Comparison of ENCODE assay signal across 24 mouse cellular contexts in the genomic region with DNA sequence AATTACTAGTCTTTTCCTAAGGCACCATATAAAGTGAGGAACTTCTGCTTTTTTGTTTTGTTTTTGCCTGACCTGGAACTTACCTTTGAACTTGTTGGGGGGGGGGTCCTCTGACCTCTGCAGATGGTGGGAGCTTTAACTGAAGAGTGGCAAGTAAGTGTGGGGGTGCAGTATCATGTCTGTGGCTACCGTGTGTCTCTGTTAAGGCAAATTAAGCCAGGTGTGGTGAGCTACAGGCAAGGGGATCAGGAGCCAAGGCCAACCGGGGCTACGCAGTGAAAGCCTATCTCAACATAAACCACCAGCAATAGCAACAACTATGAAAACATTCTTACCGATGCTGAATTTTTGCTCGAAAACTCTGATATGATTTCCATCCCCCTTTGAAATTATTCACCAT. TPM values are rescaled to one million over a fixed set of nuclear protein-coding genes. Genes with fewer than 3 reads are reported as not detected.
DNase-seq lines count a peak whose midpoint lies in the region; ATAC-seq and TF ChIP-seq lines count a peak whose summit lies in the region.
"Had no signal": no experiment of that assay in that cellular context is flagged by ENCODE, and none has a peak within 500 bp of the region (broad histone marks: within the 10 kb centered on the region; RNA-seq: fewer than 3 reads in every experiment).

No protein-coding gene starts in this region.

- no peak overlapping the region for H3K4me3 ChIP-seq in hindbrain, embryonic 11.5 days (ENCODE audit: low read depth, low read length)
- H3K4me3 ChIP-seq in hindbrain, postnatal 0 days (ENCODE audit: low read length): no peak overlapping the region
- no peak overlapping the region for H3K4me3 ChIP-seq in spleen, adult 2 months (ENCODE audit: extremely low read depth, insufficient read depth, insufficient read length)
- no peak overlapping the region for H3K4me3 ChIP-seq in embryonic facial prominence, embryonic 12.5 days
- no peak overlapping the region for H3K4me3 ChIP-seq in limb, embryonic 13.5 days
- H3K4me3 ChIP-seq: forebrain, embryonic 10.5 days; forebrain, embryonic 15.5 days; heart, embryonic 12.5 days; intestine, embryonic 15.5 days; layer of hippocampus, adult 2 months; limb, embryonic 15.5 days; midbrain, embryonic 12.5 days; neural tube, embryonic 13.5 days had no signal

- H3K27me3 ChIP-seq in hindbrain, embryonic 11.5 days (ENCODE audit: control insufficient read depth, insufficient read depth, low read length): peaks cover 2% of the 10 kb centered on the region; the same call in 1 of the 2 replicates
- H3K27me3 ChIP-seq in hindbrain, postnatal 0 days (ENCODE audit: insufficient read depth, low read length): no peaks in the 10 kb centered on the region
- no peaks in the 10 kb centered on the region for H3K27me3 ChIP-seq in spleen, adult 2 months (ENCODE audit: control insufficient read depth, insufficient read depth, low read length)
- no peaks in the 10 kb centered on the region for H3K27me3 ChIP-seq in embryonic facial prominence, embryonic 12.5 days
- H3K27me3 ChIP-seq in limb, embryonic 13.5 days: no peaks in the 10 kb centered on the region
- H3K27me3 ChIP-seq: heart, embryonic 12.5 days; intestine, embryonic 15.5 days; limb, embryonic 15.5 days had no signal

- WGBS in hindbrain, embryonic 11.5 days: 73% methylated on average over 5 of the region's 5 CpGs
- 67% methylated on average over 5 of the region's 5 CpGs for WGBS in hindbrain, postnatal 0 days
- 41% methylated on average over 5 of the region's 5 CpGs for WGBS in spleen, adult 2 months
- 40% methylated on average over 5 of the region's 5 CpGs for WGBS in embryonic facial prominence, embryonic 12.5 days
- 45% methylated on average over 5 of the region's 5 CpGs for WGBS in limb, embryonic 13.5 days

- H3K9ac ChIP-seq in hindbrain, embryonic 11.5 days (ENCODE audit: low read depth, low read length): no peak overlapping the region
- no peak overlapping the region for H3K9ac ChIP-seq in hindbrain, postnatal 0 days (replicated peaks; ENCODE audit: low read length)
- H3K9ac ChIP-seq in embryonic facial prominence, embryonic 12.5 days: no peak overlapping the region
- no peak overlapping the region for H3K9ac ChIP-seq in limb, embryonic 13.5 days
- H3K9ac ChIP-seq: forebrain, embryonic 15.5 days; heart, embryonic 12.5 days; intestine, embryonic 15.5 days; limb, embryonic 15.5 days; liver, embryonic 14.5 days; lung, embryonic 14.5 days; midbrain, embryonic 12.5 days; neural tube, embryonic 13.5 days had no signal

- H3K36me3 ChIP-seq in hindbrain, embryonic 11.5 days (ENCODE audit: control insufficient read depth, insufficient read depth, low read length): no peaks in the 10 kb centered on the region
- H3K36me3 ChIP-seq in hindbrain, postnatal 0 days (ENCODE audit: insufficient read depth, low read length): no peaks in the 10 kb centered on the region
- no peaks in the 10 kb centered on the region for H3K36me3 ChIP-seq in spleen, adult 2 months (ENCODE audit: control insufficient read depth, insufficient read depth, low read length)
- no peaks in the 10 kb centered on the region for H3K36me3 ChIP-seq in embryonic facial prominence, embryonic 12.5 days
- H3K36me3 ChIP-seq in limb, embryonic 13.5 days: no peaks in the 10 kb centered on the region
- H3K36me3 ChIP-seq: forebrain, embryonic 10.5 days; forebrain, embryonic 15.5 days; heart, embryonic 12.5 days; intestine, embryonic 15.5 days; limb, embryonic 15.5 days; midbrain, embryonic 12.5 days; neural tube, embryonic 13.5 days had no signal

- no peaks in the 10 kb centered on the region for H3K9me3 ChIP-seq in hindbrain, embryonic 11.5 days (ENCODE audit: control insufficient read depth, low read length)
- no peaks in the 10 kb centered on the region for H3K9me3 ChIP-seq in hindbrain, postnatal 0 days (ENCODE audit: low read length)
- H3K9me3 ChIP-seq in embryonic facial prominence, embryonic 12.5 days: no peaks in the 10 kb centered on the region
- H3K9me3 ChIP-seq in limb, embryonic 13.5 days: no peaks in the 10 kb centered on the region
- H3K9me3 ChIP-seq: forebrain, embryonic 10.5 days; forebrain, embryonic 15.5 days; heart, embryonic 12.5 days; intestine, embryonic 15.5 days; limb, embryonic 15.5 days; midbrain, embryonic 12.5 days; neural tube, embryonic 13.5 days had no signal

- DNase-seq in hindbrain, embryonic 11.5 days (ENCODE audit: low spot score): no peak
- no peak for DNase-seq in hindbrain, postnatal 0 days (ENCODE audit: low spot score)
- no peak for DNase-seq in spleen, adult 2 months (ENCODE audit: low read depth in 1 of 2, low spot score in 2 of 2)
- no peak for DNase-seq in spleen, postnatal 10 days (ENCODE audit: low spot score in 2 of 2)
- DNase-seq in adrenal gland, adult 8-10 months: no peak
- no peak for DNase-seq in retina, embryonic 14.5 days (ENCODE audit: low spot score)
- DNase-seq: cerebellum, adult 8-10 months; cerebellum, postnatal 25 days; heart, postnatal 4 days; right cerebral cortex, postnatal 14 days; thymus, adult 18-20 months; thymus, postnatal 4 days had no signal

- H3K27ac ChIP-seq in hindbrain, embryonic 11.5 days (ENCODE audit: low read depth, low read length): peak overlapping the region; percentile 19; the same call in 1 of the 2 replicates
- H3K27ac ChIP-seq in hindbrain, postnatal 0 days: no peak overlapping the region
- peak overlapping the region; percentile 79 for H3K27ac ChIP-seq in spleen, adult 2 months (ENCODE audit: insufficient read depth, low read length)
- H3K27ac ChIP-seq in embryonic facial prominence, embryonic 12.5 days: 0 out of 2 replicates have a peak overlapping the region, but pooled peaks have one; percentile 30
- 0 out of 2 replicates have a peak overlapping the region, but pooled peaks have one; percentile 6 for H3K27ac ChIP-seq in limb, embryonic 13.5 days
- H3K27ac ChIP-seq: forebrain, embryonic 15.5 days; intestine, embryonic 15.5 days; layer of hippocampus, adult 2 months; liver, embryonic 14.5 days had no signal

- ATAC-seq in hindbrain, embryonic 11.5 days (ENCODE audit: low FRiP score): no peak
- ATAC-seq in hindbrain, postnatal 0 days: no peak
- no peak for ATAC-seq in embryonic facial prominence, embryonic 12.5 days (ENCODE audit: insufficient number of reproducible peaks, insufficient read depth, low FRiP score, low TSS enrichment)
- no peak for ATAC-seq in limb, embryonic 13.5 days (ENCODE audit: low FRiP score, low read depth)
- ATAC-seq: forebrain, embryonic 15.5 days; intestine, embryonic 15.5 days had no signal

- no peak for TF ChIP-seq POLR2A in spleen, adult 2 months (IDR thresholded peaks at IDR 0.05; ENCODE audit: low read depth, low read length)

- H3K4me1 ChIP-seq in hindbrain, embryonic 11.5 days (replicated peaks; ENCODE audit: control insufficient read depth, insufficient read depth, low read length): peaks cover 2% of the 10 kb centered on the region; the same call in 1 of the 2 replicates
- peaks cover 13% of the 10 kb centered on the region for H3K4me1 ChIP-seq in hindbrain, postnatal 0 days (ENCODE audit: insufficient read depth, low read length)
- H3K4me1 ChIP-seq in spleen, adult 2 months (ENCODE audit: control insufficient read depth, insufficient read depth, insufficient read length): peaks cover 7% of the 10 kb centered on the region; the same call in 1 of the 2 replicates
- peaks cover 17% of the 10 kb centered on the region for H3K4me1 ChIP-seq in embryonic facial prominence, embryonic 12.5 days
- peaks cover 41% of the 10 kb centered on the region for H3K4me1 ChIP-seq in limb, embryonic 13.5 days

- no peak overlapping the region for H3K4me2 ChIP-seq in hindbrain, embryonic 11.5 days (replicated peaks; ENCODE audit: low read depth, low read length)
- H3K4me2 ChIP-seq in hindbrain, postnatal 0 days (ENCODE audit: low read depth, low read length): no peak overlapping the region
- no peak overlapping the region for H3K4me2 ChIP-seq in embryonic facial prominence, embryonic 12.5 days (replicated peaks)
- no peak overlapping the region for H3K4me2 ChIP-seq in limb, embryonic 13.5 days (replicated peaks)
- H3K4me2 ChIP-seq: forebrain, embryonic 15.5 days; heart, embryonic 12.5 days; intestine, embryonic 15.5 days had no signal

- no peak for TF ChIP-seq CTCF in hindbrain, postnatal 0 days (IDR thresholded peaks at IDR 0.05; ENCODE audit: low read depth)
- TF ChIP-seq CTCF in spleen, adult 2 months (IDR thresholded peaks at IDR 0.05; ENCODE audit: extremely low read depth, insufficient read depth, insufficient read length, insufficient replicate concordance): no peak

RNA-seq across cellular contexts. Expression of a gene that starts 38.5 kb away (rescaled TPM):
- polyA plus RNA-seq in hindbrain, embryonic 11.5 days (2014; fragmentation: Nextera tagmentation; extraction: Ambion mirVana): 26.8 and 28.8 TPM in 2 replicates
- total RNA-seq in hindbrain, postnatal 0 days (2014; rRNA removed): 21.7 and 27.9 TPM in 2 replicates
- 41.5 and 43.3 TPM in 2 replicates for polyA plus RNA-seq in hindbrain, postnatal 0 days (2015; fragmentation: Nextera tagmentation; extraction: Ambion mirVana)
- 5.1 and 5.7 TPM in 2 replicates for polyA plus RNA-seq in spleen, adult 2 months (2012; rRNA removed)
- polyA plus RNA-seq in embryonic facial prominence, embryonic 12.5 days (2016; fragmentation: Nextera tagmentation; extraction: Ambion mirVana): 21.2 and 21.4 TPM in 2 replicates
- polyA plus RNA-seq in limb, embryonic 13.5 days (2015; fragmentation: Nextera tagmentation; extraction: Ambion mirVana): 24.9 and 27.5 TPM in 2 replicates
- 10 to 100 TPM; 19.0 to 42.8 (median 24.0) TPM for total RNA-seq in adrenal gland, adult 8-10 months (2022)
